Mouse (Mus musculus) neural tube, embryonic 13.5 days (tissue): ENCODE measurements around the gene Arhgap25. TPM values are rescaled to one million over a fixed set of nuclear protein-coding genes. Genes with fewer than 3 reads are reported as not detected.

Source experiments
- ATAC-seq: fragments of 200-750 bp; cut with Nextera tagmentation; 2 replicates; pipeline ENCODE4 v1.8.0; 2017; ENCODE audit warnings: low read depth, mild to moderate bottlenecking, moderate TSS enrichment, moderate library complexity
- H3K27ac ChIP-seq: fragments of 300-500 bp; sonication (generic); replicated peaks from 2 replicates; pipeline ENCODE4 v1.5.1; 2015; ENCODE audit warnings: moderate library complexity, mild to moderate bottlenecking, inconsistent platforms
- H3K27me3 ChIP-seq: fragments of 300-500 bp; sonication (generic); 2 replicates; pipeline ENCODE4 v1.6.1; 2015; ENCODE audit warnings: mild to moderate bottlenecking, inconsistent platforms
- H3K36me3 ChIP-seq: fragments of 300-500 bp; sonication (generic); 2 replicates; pipeline ENCODE4 v1.6.1; 2015; ENCODE audit warnings: mild to moderate bottlenecking, inconsistent platforms
- H3K4me1 ChIP-seq: fragments of 300-500 bp; sonication (generic); replicated peaks from 2 replicates; pipeline ENCODE4 v1.6.1; 2015; ENCODE audit warnings: inconsistent platforms
- H3K4me2 ChIP-seq: fragments of 300-500 bp; sonication (generic); 2 replicates; pipeline ENCODE4 v1.6.1; 2015; ENCODE audit warnings: inconsistent platforms, mild to moderate bottlenecking, moderate library complexity
- H3K4me3 ChIP-seq: fragments of 300-500 bp; sonication (generic); 2 replicates; pipeline ENCODE4 v1.5.1; 2015; ENCODE audit warnings: mild to moderate bottlenecking, inconsistent platforms
- H3K9ac ChIP-seq: fragments of 300-500 bp; sonication (generic); 2 replicates; pipeline ENCODE4 v1.6.1; 2015; ENCODE audit warnings: moderate library complexity, mild to moderate bottlenecking, inconsistent platforms
- H3K9me3 ChIP-seq: fragments of 300-500 bp; sonication (generic); 2 replicates; pipeline ENCODE4 v1.6.1; 2016; ENCODE audit warnings: inconsistent platforms
- WGBS: fragments of 180-500 bp; shearing (Covaris S2); methylation state at CpG from one replicate; pipeline ENCODE4 v1.1.7; 2015; 5-methylcytosine and 5-hydroxymethylcytosine counted together
- polyA plus RNA-seq: library from polyadenylated mRNA; unstranded; fragments of >200 nt; fragmentation: Nextera tagmentation; extraction: Ambion mirVana; gene quantifications from 2 replicates; pipeline ENCODE4 v1.2.1, GENCODE M21; 2015

Gene Arhgap25
- polyA plus RNA-seq, 1 experiment from 2014 or later = 4.9 TPM

- Histone ChIP-seq H3K27ac (no peak overlapping the region), H3K9me3 (no peaks in the 10 kb centered on the region), H3K27me3 (no peaks in the 10 kb centered on the region), H3K4me1 (0 out of 2 replicates have a peak, but pooled peaks cover 2% of the 10 kb centered on the region), H3K36me3 (no peaks in the 10 kb centered on the region), H3K9ac (0 out of 2 replicates have a peak overlapping the region, but pooled peaks have one; percentile 41), H3K4me2 (peak overlapping the region; percentile 38), H3K4me3 (peak overlapping the region; percentile 15; the same call in 1 of the 2 replicates)
- no peak for ATAC-seq
- 51% methylated on average over 19 of the region's 19 CpGs for WGBS
Observed at GRCm38 (mm10) chr6:87424037-87424816, 108.8 kb downstream of the Arhgap25 start.

GRCm38 (mm10) chr6:87422304-87422703, 110.8 kb downstream of the Arhgap25 start:
- ATAC-seq = no peak
- 88% methylated on average over 7 of the region's 7 CpGs for WGBS

GRCm38 (mm10) chr6:87412011-87412410, 121.0 kb downstream of the Arhgap25 start:
- peak; percentile 86 for ATAC-seq
- no peak overlapping the region for H3K4me3 ChIP-seq

More at GRCm38 (mm10) chr6:87422304-87422703, 110.8 kb downstream of the Arhgap25 start:
- Histone ChIP-seq H3K4me1 (0 out of 2 replicates have a peak, but pooled peaks cover 2% of the 10 kb centered on the region), H3K4me2 (no peak overlapping the region), H3K27ac (no peak overlapping the region), H3K9me3 (no peaks in the 10 kb centered on the region), H3K4me3 (no peak overlapping the region), H3K9ac (no peak overlapping the region), H3K36me3 (no peaks in the 10 kb centered on the region), H3K27me3 (no peaks in the 10 kb centered on the region)

More at GRCm38 (mm10) chr6:87412011-87412410, 121.0 kb downstream of the Arhgap25 start:
- Histone ChIP-seq H3K27ac (no peak overlapping the region), H3K27me3 (no peaks in the 10 kb centered on the region), H3K4me1 (peaks cover 13% of the 10 kb centered on the region), H3K9ac (no peak overlapping the region), H3K4me2 (no peak overlapping the region), H3K36me3 (no peaks in the 10 kb centered on the region), H3K9me3 (no peaks in the 10 kb centered on the region)
- WGBS = 15% methylated on average over 3 of the region's 3 CpGs

Other genes starting within 250 kb of the Arhgap25 start
- 4.3 and 6.1 TPM in 2 replicates for gene Antxr1, start 197.4 kb downstream of the Arhgap25 start, polyA plus RNA-seq
- not detected in 2 replicates for gene Gkn1, start 182.3 kb downstream of the Arhgap25 start, polyA plus RNA-seq
- not detected in 2 replicates for gene Gkn2, start 159.9 kb downstream of the Arhgap25 start, polyA plus RNA-seq
- gene Gkn3, start 144.3 kb downstream of the Arhgap25 start, polyA plus RNA-seq = not detected in 2 replicates
- gene Bmp10, start 104.3 kb downstream of the Arhgap25 start, polyA plus RNA-seq = not detected in 2 replicates
- 5.3 and 5.7 TPM in 2 replicates for gene Prokr1, start 57.5 kb upstream of the Arhgap25 start, polyA plus RNA-seq
- 8.9 and 12.3 TPM in 2 replicates for gene Aplf, start 138.9 kb upstream of the Arhgap25 start, polyA plus RNA-seq
- 4.3 TPM in 2 replicates for gene Efcc1, start 197.6 kb upstream of the Arhgap25 start, polyA plus RNA-seq
- gene Gp9, start 244.8 kb upstream of the Arhgap25 start, polyA plus RNA-seq = 0.94 and 1.1 TPM in 2 replicates